Mouse (Mus musculus): ENCODE results near the gene Efcab5. TPM values are rescaled to one million over a fixed set of nuclear protein-coding genes. Genes with fewer than 3 reads are reported as not detected.

Efcab5 gene
- total RNA-seq (2021), result under 1 TPM; 0.57 to 0.69 TPM

GRCm38 (mm10) chr11:77188868-77189267 lies at the start of gene Efcab5:
Gene Efcab5, minus strand, starts transcription at chr11:77188968.
- intact Hi-C loops (cut with DNase I), result no loop called here
- DNase-seq, result no peak

DNA sequence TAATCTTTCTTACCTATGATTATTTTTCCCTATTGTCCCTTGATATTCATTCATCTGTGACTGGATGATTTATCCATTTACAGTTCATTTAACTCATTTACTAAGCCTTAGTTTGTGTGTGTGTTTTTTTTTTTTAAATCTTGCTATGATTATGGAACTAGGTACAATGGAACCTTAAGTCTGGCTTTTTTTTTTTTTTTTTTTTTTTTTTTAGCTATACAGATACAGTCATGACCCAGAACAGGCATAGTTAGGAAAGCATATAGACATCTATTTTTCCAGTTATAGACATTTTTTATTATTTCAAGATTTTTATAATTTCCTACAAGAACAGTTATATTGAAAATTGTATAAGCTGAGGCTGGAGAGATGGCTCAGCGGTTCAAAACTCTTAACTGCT lies 46.5 kb upstream of the Efcab5 start:
- DNase-seq, result no peak
- intact Hi-C loops (cut with DNase I), result no loop called here

DNA sequence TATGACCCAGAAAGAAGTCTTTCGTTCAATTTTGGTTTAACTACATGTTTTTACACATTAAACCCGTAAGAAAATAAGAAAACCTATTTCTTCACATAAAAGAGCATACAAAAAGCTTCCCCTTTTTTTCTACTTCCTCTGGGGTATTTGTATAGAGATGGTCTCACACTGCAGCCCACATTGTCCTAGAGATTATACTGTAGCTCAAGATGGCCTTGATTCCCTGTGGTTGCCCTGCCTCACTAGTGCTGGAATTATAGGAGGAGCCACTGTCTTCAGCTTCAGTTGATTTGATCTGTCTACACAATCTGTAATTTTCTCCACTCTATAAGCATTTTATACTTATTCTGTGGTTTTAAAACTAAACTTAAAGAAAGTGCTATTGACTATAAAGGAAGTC lies 42.7 kb upstream of the Efcab5 start:
- intact Hi-C loops (cut with DNase I), result no loop called here
- DNase-seq, result no peak

- DNase-seq, result no peak
- intact Hi-C loops (cut with DNase I), result no loop called here
These were observed 42.0 kb upstream of the Efcab5 start for GRCm38 (mm10) chr11:77230765-77231164.

- DNase-seq, result no peak
- intact Hi-C loops (cut with DNase I), result loop anchor here (5.0 kb wide), 2 partner anchors 231 to 251 kb away; no protein-coding TSS in a partner anchor
These were observed 28.0 kb upstream of the Efcab5 start for GRCm38 (mm10) chr11:77216761-77217130.

- DNase-seq, result peak; percentile 85 to 87
- intact Hi-C loops (cut with DNase I), result loop anchor here (2.0 to 5.0 kb wide), 3 partner anchors 115 to 251 kb away; no protein-coding TSS in a partner anchor
These were observed 27.4 kb upstream of the Efcab5 start, which contains the start of gene Ssh2 for GRCm38 (mm10) chr11:77215951-77216760. Gene Ssh2, plus strand, starts transcription at chr11:77216287.

GRCm38 (mm10) chr11:77215483-77215882 lies 26.7 kb upstream of the Efcab5 start:
- DNase-seq, result no peak
- intact Hi-C loops (cut with DNase I), result loop anchor here (2.0 to 5.0 kb wide), 3 partner anchors 115 to 252 kb away; no protein-coding TSS in a partner anchor

DNA sequence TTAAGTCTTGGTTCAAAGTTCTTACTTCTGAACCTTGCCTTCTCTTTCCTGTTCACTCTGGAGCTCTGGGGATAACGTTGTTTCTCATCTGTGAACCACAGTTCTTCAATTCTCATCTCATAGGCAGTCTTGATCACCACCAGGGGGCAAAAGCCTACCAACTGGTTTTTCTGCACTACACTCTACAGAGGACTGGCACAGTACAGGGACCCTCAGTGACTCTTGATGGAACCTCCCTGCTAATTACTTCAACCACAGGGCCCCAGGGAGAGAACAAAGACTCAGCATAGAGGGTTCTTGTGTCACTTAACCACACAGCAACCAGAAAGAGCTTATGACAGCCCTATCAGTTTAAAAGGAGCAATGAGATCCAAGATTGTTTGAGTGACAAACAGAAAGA lies 26.0 kb upstream of the Efcab5 start:
- intact Hi-C loops (cut with DNase I), result loop anchor here (1.0 to 5.0 kb wide), 4 partner anchors 94 to 253 kb away; no protein-coding TSS in a partner anchor
- DNase-seq, result peak; percentile 80 to 82

DNA sequence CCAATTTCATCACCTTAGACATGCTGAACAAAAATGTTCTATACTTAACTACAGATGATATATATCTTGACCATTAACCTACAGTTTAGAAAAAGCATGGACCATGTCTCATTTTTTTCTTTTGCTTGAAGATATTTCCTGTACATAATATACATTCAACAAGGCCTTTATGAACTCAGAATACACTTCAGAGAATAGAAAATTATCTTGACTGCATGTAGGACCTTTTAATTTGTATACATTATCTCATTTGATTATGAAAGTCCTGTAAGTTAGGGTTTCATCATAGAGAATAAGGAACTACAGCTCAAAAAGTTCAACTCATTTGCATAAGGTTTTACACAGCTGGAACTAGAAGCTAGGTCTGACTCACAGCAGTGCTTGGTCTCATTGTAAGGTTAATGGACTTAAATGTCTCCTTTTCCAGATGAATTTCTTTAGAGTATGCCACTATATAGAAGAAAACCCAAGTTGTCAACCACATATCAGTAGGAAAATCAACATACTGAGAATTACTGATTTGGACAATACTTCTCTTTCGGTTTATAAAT lies 25.4 kb upstream of the Efcab5 start:
- intact Hi-C loops (cut with DNase I), result loop anchor here (1.0 to 2.0 kb wide), 2 partner anchors 94 to 113 kb away; no protein-coding TSS in a partner anchor
- no peak for DNase-seq

DNA sequence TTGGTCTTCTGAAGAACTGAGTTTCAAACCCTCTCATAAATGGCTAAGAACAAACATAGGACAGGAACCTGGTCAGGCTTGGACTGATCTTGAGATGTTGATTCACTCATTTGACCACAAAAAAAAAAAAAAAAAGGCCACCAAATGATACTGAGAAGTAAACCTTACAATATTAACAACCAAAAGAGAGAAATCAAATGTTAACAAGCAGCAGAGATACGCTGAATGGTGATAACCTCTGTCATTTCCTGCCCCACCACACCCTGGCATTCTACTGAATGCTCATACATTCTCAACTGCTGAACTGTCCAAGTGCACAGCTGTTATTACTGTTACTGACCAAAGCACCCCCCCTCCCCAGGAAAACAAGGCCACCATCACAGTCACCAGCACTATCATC lies 11.9 kb upstream of the Efcab5 start:
- DNase-seq, result no peak
- intact Hi-C loops (cut with DNase I), result no loop called here

- no peak for DNase-seq
- intact Hi-C loops (cut with DNase I), result no loop called here
These were observed 10.9 kb upstream of the Efcab5 start for GRCm38 (mm10) chr11:77199636-77200035.

DNA sequence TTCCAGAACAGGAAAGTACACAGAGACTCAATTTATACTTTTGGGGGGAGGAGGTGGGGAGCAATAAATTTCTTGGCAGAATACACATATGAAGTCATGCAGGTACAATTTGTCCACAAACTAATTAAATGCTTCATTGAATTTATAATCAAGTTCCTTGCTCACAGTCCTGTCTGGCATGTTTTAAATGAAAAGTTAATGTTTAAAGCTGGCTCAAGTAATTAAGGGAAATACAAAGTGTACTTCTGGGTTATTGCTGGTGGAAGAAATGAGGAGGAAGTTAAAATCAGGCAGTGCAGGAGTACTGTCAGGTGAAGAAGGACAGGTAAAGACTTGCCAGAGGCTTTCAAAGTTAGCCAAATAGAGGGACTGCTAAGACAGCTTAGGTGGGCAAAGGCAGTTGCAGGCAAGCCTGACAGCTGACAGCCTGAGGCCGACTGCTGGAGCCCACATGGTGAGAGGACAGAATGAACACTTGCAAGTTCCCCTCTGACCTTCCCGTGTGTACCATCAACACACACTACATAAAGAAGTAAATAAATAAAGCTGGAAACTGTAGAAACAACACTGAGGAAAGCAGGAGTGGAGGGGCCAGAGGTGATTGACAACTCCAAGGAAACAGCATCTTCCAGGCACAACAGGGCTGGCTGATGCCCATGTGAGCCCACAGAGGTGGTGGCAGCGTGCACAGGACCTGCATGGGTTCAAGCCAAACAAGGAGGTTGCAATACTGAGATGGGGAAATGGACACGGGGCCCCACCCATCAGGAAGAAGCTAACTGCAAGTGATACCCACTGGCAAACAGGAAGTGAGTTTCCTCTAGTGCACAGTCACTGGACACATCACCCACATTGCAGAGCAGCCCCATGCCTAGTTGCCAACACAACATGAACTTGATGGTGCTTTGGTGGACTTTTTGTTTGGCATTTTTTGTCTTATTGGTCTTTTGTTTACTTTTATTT lies 7.7 kb upstream of the Efcab5 start:
- intact Hi-C loops (cut with DNase I), result no loop called here
- DNase-seq, result no peak

DNA sequence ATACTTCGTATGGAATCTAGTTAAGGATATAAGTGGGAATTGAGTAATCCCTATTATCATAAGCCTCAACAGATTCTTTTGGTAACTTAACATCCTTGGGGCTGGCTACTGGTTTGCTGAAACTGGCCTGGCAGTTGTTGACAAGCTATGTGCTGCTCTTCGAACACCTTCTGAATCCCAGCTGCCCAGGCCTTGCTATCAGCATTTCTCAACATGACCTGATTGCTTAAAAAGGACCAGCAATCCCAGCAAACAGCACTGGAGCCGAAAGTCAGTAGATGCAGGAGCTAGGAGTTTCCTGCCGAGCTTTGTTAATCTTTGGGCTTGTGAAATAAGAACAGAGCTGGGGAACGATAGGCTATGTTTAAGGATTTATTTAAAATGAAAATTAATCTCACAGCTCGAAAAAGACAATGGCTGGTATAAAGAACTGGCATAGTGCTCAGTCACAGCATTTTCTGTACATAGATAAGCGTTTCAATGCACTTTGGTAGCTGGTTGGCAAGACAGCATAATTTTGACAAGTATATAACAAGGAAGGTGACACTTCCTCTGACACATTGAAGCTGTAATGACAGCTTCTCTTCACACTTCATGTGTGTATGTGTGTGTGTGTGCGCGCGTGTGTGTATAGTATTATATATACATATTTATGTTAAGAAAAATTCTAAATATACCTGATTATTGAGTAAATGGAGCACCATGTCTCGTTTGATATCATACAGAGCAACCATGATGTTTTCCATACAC lies 6.8 kb upstream of the Efcab5 start:
- DNase-seq, result peak; percentile 20 to 23
- intact Hi-C loops (cut with DNase I), result no loop called here

DNA sequence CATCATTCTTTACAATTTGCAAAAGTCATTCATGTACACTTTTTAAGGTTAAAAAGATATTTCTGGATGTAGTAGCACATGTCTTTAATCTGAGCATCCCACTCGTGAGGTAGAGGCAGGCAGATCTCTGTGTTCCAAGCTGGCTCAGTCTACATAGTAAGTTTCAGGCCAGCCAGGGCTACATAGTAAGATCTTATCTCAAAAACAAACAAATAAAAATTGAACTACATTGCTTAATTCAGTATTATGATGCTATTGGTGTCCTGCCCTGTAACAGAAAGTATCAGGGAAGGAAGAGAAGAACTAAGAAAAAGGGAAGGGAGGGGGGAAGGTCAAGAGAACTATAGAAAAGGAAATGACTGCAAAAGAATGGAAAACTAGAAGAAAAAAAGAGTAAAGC lies 6.0 kb upstream of the Efcab5 start:
- intact Hi-C loops (cut with DNase I), result no loop called here
- DNase-seq, result no peak

- intact Hi-C loops (cut with DNase I), result no loop called here
- DNase-seq, result no peak
These were observed 5.3 kb upstream of the Efcab5 start for GRCm38 (mm10) chr11:77193941-77194553.

DNA sequence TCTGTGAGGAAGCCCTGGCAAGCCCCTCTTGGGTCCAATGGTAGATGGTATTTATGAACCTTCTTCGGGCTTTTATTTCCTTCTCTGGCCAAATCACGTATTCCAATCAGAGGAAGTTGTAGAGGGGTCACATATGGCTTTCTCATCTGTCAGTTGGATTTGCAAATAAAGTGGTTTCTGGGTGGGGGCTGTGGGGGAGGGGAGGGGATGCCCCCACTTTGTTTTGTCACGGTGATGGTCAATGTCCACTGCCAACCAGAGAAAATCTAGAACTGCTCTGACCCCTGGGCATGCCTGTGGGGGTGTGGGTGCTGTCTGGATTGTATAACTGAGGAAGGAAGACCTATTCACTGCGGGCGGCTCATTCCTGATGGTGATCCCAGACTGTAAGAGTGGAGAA lies 4.6 kb upstream of the Efcab5 start:
- DNase-seq, result no peak
- intact Hi-C loops (cut with DNase I), result no loop called here

GRCm38 (mm10) chr11:77184926-77185325 lies 3.8 kb downstream of the Efcab5 start:
- intact Hi-C loops (cut with DNase I), result no loop called here
- no peak for DNase-seq

- no peak for DNase-seq
- intact Hi-C loops (cut with DNase I), result no loop called here
These were observed 6.2 kb downstream of the Efcab5 start for GRCm38 (mm10) chr11:77182616-77183015.

DNA sequence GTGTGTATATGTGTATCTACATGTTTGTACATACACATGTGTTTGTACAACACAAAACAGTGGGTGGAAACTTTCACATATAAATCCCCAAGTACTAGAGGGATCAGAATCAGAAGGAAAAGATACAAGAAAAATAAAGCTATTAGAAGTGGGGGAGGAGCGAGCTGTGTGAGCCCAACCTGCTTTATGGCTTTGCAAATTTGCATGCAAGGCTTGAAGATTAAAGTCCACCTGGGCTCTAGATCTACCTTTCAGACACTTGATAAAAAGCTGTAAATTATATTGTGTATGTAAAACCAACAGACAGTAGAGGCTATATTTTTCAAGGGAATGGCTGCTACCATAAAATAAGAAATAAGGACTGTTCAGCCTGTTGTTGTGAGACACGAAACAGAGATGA lies 6.7 kb downstream of the Efcab5 start:
- DNase-seq, result no peak
- intact Hi-C loops (cut with DNase I), result no loop called here

DNA sequence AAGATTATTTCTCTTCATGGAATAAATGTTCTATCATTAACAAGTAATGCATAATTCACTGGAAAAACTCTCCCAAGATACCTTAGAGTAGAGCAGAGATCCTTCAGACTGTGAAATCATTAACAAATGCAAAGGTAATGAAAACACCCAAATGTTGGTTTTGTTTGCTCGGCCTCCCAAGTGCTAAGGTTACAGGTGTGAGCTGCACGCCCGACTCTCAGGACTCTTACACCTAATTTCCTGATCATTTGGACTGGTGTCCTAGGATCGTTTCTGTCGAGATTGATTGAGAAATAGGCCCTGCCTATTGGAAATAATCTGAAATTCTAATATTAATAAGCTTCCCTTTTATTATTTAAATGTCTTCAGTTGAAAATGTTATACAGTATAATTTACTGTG lies 7.2 kb downstream of the Efcab5 start:
- no peak for DNase-seq
- intact Hi-C loops (cut with DNase I), result no loop called here
